Mouse (Mus musculus): ENCODE data around the gene Ncf2. TPM values are rescaled to one million over a fixed set of nuclear protein-coding genes. Genes with fewer than 3 reads are reported as not detected.

The Ncf2 gene
- polyA plus RNA-seq, 1 experiment from 2014 or later = 7.3 TPM

- ATAC-seq (replicated peaks; ENCODE audit: low FRiP score, low read depth) (no peak), DNase-seq (ENCODE audit: low spot score) (no peak)
- no peak for TF ChIP-seq CTCF (IDR thresholded peaks at IDR 0.05; ENCODE audit: low read depth)
- Histone ChIP-seq H3K27me3 (ENCODE audit: insufficient read depth, low read length) (no peaks in the 10 kb centered on the region), H3K9me3 (replicated peaks; ENCODE audit: low read length) (no peaks in the 10 kb centered on the region), H3K4me3 (replicated peaks; ENCODE audit: low read depth, low read length) (no peak overlapping the region), H3K4me2 (ENCODE audit: low read length) (no peak overlapping the region), H3K36me3 (ENCODE audit: insufficient read depth, low read length) (peaks cover 11% of the 10 kb centered on the region; the same call in 1 of the 2 replicates), H3K27ac (no peak overlapping the region), H3K4me1 (replicated peaks; ENCODE audit: insufficient read depth, low read length) (no peaks in the 10 kb centered on the region), H3K9ac (ENCODE audit: low read depth, low read length) (no peak overlapping the region)
- WGBS = 86% methylated on average over 6 of the region's 6 CpGs
Measured at GRCm38 (mm10) chr1:152832316-152832715, 32.3 kb downstream of the Ncf2 start.

- Histone ChIP-seq H3K4me3 (replicated peaks; ENCODE audit: low read depth, low read length) (no peak overlapping the region), H3K9ac (ENCODE audit: low read depth, low read length) (no peak overlapping the region), H3K27ac (no peak overlapping the region), H3K27me3 (ENCODE audit: insufficient read depth, low read length) (no peaks in the 10 kb centered on the region), H3K36me3 (ENCODE audit: insufficient read depth, low read length) (peaks cover 33% of the 10 kb centered on the region; the same call in 1 of the 2 replicates), H3K4me1 (replicated peaks; ENCODE audit: insufficient read depth, low read length) (no peaks in the 10 kb centered on the region), H3K4me2 (ENCODE audit: low read length) (no peak overlapping the region), H3K9me3 (replicated peaks; ENCODE audit: low read length) (no peaks in the 10 kb centered on the region)
- ATAC-seq (replicated peaks; ENCODE audit: low FRiP score, low read depth) (no peak), DNase-seq (ENCODE audit: low spot score) (no peak)
- no peak for TF ChIP-seq CTCF (IDR thresholded peaks at IDR 0.05; ENCODE audit: low read depth)
- WGBS = 96% methylated on average over 3 of the region's 3 CpGs
Measured at GRCm38 (mm10) chr1:152835061-152835460, 35.1 kb downstream of the Ncf2 start.

GRCm38 (mm10) chr1:152838026-152838702 is 38.2 kb downstream of the Ncf2 start:
- no peak for TF ChIP-seq CTCF (IDR thresholded peaks at IDR 0.05; ENCODE audit: low read depth)
- DNase-seq (ENCODE audit: low spot score) (no peak), ATAC-seq (replicated peaks; ENCODE audit: low FRiP score, low read depth) (no peak)
- Histone ChIP-seq H3K27me3 (ENCODE audit: insufficient read depth, low read length) (no peaks in the 10 kb centered on the region), H3K4me3 (replicated peaks; ENCODE audit: low read depth, low read length) (no peak overlapping the region), H3K27ac (no peak overlapping the region), H3K4me2 (ENCODE audit: low read length) (no peak overlapping the region), H3K36me3 (ENCODE audit: insufficient read depth, low read length) (peaks cover 56% of the 10 kb centered on the region), H3K9ac (ENCODE audit: low read depth, low read length) (no peak overlapping the region), H3K4me1 (replicated peaks; ENCODE audit: insufficient read depth, low read length) (no peaks in the 10 kb centered on the region), H3K9me3 (replicated peaks; ENCODE audit: low read length) (no peaks in the 10 kb centered on the region)
- 69% methylated on average over 11 of the region's 11 CpGs for WGBS

- Histone ChIP-seq H3K9me3 (replicated peaks; ENCODE audit: low read length) (no peaks in the 10 kb centered on the region), H3K4me1 (replicated peaks; ENCODE audit: insufficient read depth, low read length) (no peaks in the 10 kb centered on the region), H3K36me3 (ENCODE audit: insufficient read depth, low read length) (peaks cover 63% of the 10 kb centered on the region), H3K9ac (ENCODE audit: low read depth, low read length) (no peak overlapping the region), H3K4me2 (ENCODE audit: low read length) (no peak overlapping the region), H3K27me3 (ENCODE audit: insufficient read depth, low read length) (no peaks in the 10 kb centered on the region), H3K4me3 (replicated peaks; ENCODE audit: low read depth, low read length) (no peak overlapping the region), H3K27ac (no peak overlapping the region)
- ATAC-seq (replicated peaks; ENCODE audit: low FRiP score, low read depth) = no peak
- WGBS = 84% methylated on average over 12 of the region's 12 CpGs
- no peak for TF ChIP-seq CTCF (IDR thresholded peaks at IDR 0.05; ENCODE audit: low read depth)
- DNase-seq (ENCODE audit: low spot score) = no peak
Measured at GRCm38 (mm10) chr1:152838841-152839240, 38.8 kb downstream of the Ncf2 start.

- no peak overlapping the region for H3K4me2 ChIP-seq (ENCODE audit: low read length)
- no peak overlapping the region for H3K4me3 ChIP-seq (replicated peaks; ENCODE audit: low read depth, low read length)
- H3K9ac ChIP-seq (ENCODE audit: low read depth, low read length) = no peak overlapping the region
- H3K4me1 ChIP-seq (replicated peaks; ENCODE audit: insufficient read depth, low read length) = no peaks in the 10 kb centered on the region
- WGBS = 91% methylated on average over 3 of the region's 3 CpGs
- H3K36me3 ChIP-seq (ENCODE audit: insufficient read depth, low read length) = peaks cover 70% of the 10 kb centered on the region
- ATAC-seq (replicated peaks; ENCODE audit: low FRiP score, low read depth) (no peak), DNase-seq (ENCODE audit: low spot score) (no peak)
- no peaks in the 10 kb centered on the region for H3K27me3 ChIP-seq (ENCODE audit: insufficient read depth, low read length)
- H3K27ac ChIP-seq = no peak overlapping the region
- no peak for TF ChIP-seq CTCF (IDR thresholded peaks at IDR 0.05; ENCODE audit: low read depth)
- no peaks in the 10 kb centered on the region for H3K9me3 ChIP-seq (replicated peaks; ENCODE audit: low read length)
Measured at GRCm38 (mm10) chr1:152840343-152840742, 40.3 kb downstream of the Ncf2 start.

- ATAC-seq (replicated peaks; ENCODE audit: low FRiP score, low read depth) (no peak), DNase-seq (ENCODE audit: low spot score) (no peak)
- WGBS = 95% methylated on average over 2 of the region's 2 CpGs
- no peak overlapping the region for H3K4me2 ChIP-seq (ENCODE audit: low read length)
- peaks cover 73% of the 10 kb centered on the region for H3K36me3 ChIP-seq (ENCODE audit: insufficient read depth, low read length)
- H3K27ac ChIP-seq = no peak overlapping the region
- H3K4me1 ChIP-seq (replicated peaks; ENCODE audit: insufficient read depth, low read length) = no peaks in the 10 kb centered on the region
- H3K27me3 ChIP-seq (ENCODE audit: insufficient read depth, low read length) = no peaks in the 10 kb centered on the region
- no peak overlapping the region for H3K4me3 ChIP-seq (replicated peaks; ENCODE audit: low read depth, low read length)
- H3K9ac ChIP-seq (ENCODE audit: low read depth, low read length) = no peak overlapping the region
- no peak for TF ChIP-seq CTCF (IDR thresholded peaks at IDR 0.05; ENCODE audit: low read depth)
- H3K9me3 ChIP-seq (replicated peaks; ENCODE audit: low read length) = no peaks in the 10 kb centered on the region
Measured at GRCm38 (mm10) chr1:152841057-152841456, 41.1 kb downstream of the Ncf2 start.

GRCm38 (mm10) chr1:152844634-152845033 is 44.6 kb downstream of the Ncf2 start:
- no peak for DNase-seq (ENCODE audit: low spot score)
- Histone ChIP-seq H3K27ac (no peak overlapping the region), H3K4me1 (replicated peaks; ENCODE audit: insufficient read depth, low read length) (no peaks in the 10 kb centered on the region), H3K36me3 (ENCODE audit: insufficient read depth, low read length) (peaks cover 78% of the 10 kb centered on the region), H3K9me3 (replicated peaks; ENCODE audit: low read length) (no peaks in the 10 kb centered on the region), H3K9ac (ENCODE audit: low read depth, low read length) (no peak overlapping the region), H3K4me3 (replicated peaks; ENCODE audit: low read depth, low read length) (no peak overlapping the region), H3K27me3 (ENCODE audit: insufficient read depth, low read length) (no peaks in the 10 kb centered on the region), H3K4me2 (ENCODE audit: low read length) (no peak overlapping the region)
- ATAC-seq (replicated peaks; ENCODE audit: low FRiP score, low read depth) = no peak
- WGBS = 93% methylated on average over 1 of the region's 1 CpGs
- no peak for TF ChIP-seq CTCF (IDR thresholded peaks at IDR 0.05; ENCODE audit: low read depth)

Data from kidney, postnatal 0 days (tissue).